Mouse (Mus musculus) kidney, postnatal 25 days (tissue): ENCODE results near the gene Cinp.

Experiments used
- DNase-seq, 2 experiments: peaks; one replicate each; pipeline ENCODE4 v3.0.0; 2021; ENCODE audit warnings: mixed read lengths in 2 of 2

Gene Cinp

DNA sequence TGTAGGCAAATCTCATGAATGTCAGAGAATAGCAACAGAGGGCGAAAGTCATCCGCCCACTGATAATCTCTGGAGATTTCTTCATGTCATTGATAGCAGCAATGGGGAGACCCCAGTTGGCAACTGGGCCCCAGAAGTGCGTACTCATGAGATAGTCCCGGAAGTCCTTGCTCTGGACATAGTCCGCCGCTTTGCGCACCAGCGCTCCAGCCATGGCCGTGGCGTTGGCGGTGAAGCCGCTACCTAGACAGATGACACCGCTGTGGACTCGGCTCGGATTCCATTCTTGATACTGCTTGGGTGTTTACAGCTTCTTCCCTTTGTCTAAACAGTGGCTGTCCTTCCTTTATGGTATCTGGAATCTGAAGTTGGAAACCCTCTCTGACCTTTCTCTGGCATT lies 30.3 kb downstream of the Cinp start:
- peak; percentile 31 to 65 for DNase-seq

- no peak for DNase-seq
Observed at GRCm38 (mm10) chr12:110857196-110857595, 31.7 kb downstream of the Cinp start.

DNA sequence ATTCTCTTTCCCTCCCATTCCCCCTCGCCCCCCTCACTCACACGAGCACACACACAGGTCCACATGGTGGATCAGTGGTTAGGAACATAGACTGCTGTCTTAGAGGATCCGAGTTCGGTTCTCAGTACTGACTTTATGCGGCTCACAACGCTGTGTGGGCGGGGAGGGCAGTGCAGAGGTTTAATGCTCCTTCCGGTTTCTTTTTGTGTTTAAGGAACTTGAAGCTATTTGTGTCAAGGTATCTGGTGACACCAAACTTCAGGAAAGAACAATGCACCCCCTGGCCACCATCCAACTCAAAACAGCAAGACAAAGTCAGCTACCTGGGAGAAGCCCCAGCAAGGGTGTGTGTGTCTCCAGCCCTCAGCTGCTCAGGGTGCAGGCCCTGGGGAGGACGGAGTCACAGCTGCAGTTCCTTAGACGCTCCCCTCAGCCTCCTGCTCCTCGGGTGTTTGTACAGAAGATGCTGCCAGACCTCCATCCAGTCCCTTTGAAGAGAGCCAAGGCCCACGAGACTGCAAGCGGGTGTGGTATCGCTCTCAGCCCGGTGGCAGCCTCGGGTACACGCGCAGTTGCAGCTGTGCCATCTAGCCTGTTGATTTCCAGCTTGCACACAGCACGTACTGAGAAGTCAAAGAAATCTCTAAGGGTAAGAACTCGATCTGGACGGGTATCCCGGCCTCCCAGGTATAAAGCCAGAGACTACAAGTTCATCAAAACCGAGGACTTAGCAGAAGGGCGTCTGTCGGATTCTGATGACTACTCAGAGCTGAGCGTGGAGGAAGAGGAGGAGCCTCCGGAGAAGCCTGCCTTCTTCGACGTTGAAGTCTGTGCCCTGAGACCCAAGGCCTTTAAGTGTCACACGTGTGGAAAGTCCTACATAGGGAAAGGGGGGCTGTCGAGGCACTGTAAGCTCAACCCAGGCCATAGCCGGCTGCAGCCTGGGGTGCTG lies 33.9 kb downstream of the Cinp start:
- no peak for DNase-seq

DNA sequence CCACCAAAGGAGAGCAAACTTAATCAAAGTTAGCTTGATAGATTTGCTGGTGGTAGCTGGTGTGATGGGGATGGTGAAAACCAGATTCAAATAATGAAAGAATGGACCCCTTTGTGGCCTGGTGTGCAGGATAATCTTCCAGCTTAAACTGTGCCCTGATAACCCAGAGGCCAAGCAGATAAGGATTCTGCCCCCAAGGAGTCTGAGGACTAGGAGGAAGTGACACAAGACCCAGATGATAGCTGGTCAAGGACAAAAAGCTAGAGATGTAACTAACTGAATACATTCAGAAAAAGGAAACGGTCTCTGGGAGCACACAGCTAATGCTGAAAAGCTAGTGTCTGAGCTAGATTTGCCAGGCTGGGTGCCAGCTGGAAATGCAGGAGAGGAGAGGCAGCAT lies 37.0 kb downstream of the Cinp start:
- DNase-seq, result no peak

DNA sequence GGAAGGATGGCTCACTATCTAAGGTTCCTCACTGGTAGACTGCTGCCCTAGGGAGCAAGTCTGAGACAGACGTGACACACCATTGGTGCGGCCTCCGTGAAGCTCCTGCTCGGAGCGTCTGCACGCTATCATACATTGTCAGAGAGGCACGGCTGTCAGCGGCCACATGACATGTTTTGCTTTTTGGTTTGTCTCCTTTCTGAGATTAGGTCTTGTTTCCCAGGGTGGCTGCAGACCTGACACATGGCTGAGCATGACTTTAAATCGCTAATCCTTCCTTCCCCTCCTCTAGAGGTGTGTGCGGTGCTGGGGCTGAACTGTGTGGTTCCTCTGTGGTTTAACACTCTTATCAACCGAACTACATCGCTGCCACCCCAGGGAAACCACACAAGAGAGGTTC lies 37.5 kb downstream of the Cinp start:
- DNase-seq, result no peak

- DNase-seq, result peak in 1 of 2 experiments; percentile 80
Observed at GRCm38 (mm10) chr12:110850929-110851256, 38.1 kb downstream of the Cinp start.

DNA sequence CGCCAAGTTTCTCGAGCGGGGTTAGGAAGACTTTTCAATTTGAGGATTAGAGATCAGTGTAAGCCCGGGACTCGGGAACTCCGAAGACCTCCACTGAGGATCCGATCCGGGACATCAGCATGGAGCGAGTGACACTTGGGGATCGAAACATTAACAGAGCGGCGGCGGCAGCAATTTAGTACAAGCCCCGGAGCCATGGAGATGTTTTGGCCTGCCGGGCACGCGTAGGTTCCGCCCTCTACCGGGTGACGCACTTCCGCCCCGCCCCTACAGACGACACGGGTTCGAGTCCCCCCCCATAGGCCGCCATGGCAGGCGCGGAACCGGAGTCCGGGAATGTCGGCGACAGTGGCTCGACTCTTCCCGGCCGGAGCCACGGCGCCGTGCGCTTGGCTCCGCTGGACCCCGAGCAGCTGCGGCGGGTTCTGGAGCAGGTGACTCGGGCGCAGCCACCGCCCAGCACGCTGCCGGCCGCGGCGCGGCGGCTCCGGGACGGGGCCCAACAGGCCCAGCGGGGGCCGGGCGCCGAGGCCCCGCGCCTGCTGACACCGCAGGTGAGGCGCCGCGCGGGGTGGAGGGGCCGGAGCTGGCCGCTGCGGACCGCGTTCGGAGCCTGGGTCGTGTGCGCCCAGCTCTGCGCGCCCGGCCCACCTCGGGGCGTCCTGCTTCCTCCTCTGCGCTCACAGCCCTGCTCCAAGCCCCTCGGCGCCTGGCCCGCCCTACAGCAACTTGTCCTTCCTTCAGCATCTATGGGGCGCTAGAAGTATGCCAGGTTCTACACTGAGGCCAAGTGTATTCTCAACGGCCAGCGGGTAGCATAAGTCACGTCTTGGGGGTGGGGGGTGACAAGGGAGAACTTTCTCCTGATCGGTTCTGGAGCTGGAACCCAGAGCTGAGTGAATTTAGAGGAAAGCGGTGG lies 38.7 kb downstream of the Cinp start, which contains the start of gene Zfp839:
Gene Zfp839 (plus strand): TSS at position 244 of the 919 bp plus-strand sequence.
- DNase-seq, result peak; percentile 91 to 93

DNA sequence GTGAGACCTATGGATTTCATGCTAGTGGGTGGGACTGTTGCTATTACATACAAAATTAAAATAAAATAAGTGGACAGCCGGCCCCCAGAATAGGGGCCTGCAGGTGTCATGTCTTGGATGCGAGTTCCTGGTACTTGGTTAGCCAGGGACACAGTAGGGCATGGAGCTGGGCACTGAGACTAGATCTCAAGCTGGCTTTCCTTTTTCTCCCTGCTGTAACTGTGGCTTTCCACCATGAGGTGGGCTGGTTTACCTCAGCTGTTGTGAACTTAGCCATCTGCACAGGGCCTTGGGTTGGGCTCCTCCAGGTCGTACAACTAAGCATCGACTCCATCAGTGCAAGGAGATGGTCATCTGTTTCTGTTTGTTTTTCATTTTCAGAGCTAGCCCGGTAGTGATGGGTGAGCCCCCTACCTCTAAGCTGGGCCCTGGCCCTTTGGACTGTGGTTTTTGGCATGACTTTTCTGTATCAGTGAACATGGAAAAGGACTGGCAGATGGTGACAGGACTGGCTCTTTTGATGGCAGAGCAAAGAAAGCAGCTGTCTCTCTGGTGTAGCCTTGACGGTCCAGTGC lies 42.7 kb downstream of the Cinp start:
- DNase-seq, result no peak

DNA sequence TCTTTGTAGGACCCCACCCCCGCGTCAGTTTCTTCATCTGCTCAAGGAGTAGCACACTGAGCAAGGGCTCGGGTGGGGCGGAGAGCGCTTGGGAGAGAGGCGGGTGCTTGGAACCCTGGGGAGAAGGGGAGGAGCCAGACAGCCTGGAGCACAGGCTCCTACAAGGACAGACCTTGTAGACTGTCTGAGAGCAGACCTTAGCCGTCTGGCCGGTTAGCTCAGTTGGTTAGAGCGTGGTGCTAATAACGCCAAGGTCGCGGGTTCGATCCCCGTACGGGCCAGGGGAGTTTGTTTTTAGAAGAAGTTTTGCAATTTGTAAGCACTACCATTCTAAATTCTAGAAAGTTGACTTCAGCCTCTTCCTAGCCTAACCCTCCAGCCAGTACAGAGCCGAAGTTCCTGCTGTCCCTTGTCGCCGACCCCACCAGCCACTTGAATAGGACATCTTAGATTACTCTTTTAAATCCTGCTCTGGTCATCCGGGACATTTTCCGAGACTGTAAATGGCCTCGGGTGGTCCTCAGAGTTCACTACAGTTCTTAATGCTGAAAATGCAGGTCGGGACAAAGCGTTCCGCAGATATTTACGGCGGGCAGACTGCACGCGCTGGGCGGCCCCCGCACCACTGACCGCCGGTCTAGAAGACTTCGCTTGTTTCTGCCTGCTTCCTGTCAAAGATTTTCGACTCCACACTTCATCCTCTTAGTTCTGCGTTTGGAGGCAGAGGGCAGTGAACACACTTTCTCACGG lies 43.6 kb downstream of the Cinp start:
- peak; percentile 95 to 97 for DNase-seq

- peak; percentile 46 to 54 for DNase-seq
Observed at GRCm38 (mm10) chr12:110844227-110845130, 44.5 kb downstream of the Cinp start.

DNA sequence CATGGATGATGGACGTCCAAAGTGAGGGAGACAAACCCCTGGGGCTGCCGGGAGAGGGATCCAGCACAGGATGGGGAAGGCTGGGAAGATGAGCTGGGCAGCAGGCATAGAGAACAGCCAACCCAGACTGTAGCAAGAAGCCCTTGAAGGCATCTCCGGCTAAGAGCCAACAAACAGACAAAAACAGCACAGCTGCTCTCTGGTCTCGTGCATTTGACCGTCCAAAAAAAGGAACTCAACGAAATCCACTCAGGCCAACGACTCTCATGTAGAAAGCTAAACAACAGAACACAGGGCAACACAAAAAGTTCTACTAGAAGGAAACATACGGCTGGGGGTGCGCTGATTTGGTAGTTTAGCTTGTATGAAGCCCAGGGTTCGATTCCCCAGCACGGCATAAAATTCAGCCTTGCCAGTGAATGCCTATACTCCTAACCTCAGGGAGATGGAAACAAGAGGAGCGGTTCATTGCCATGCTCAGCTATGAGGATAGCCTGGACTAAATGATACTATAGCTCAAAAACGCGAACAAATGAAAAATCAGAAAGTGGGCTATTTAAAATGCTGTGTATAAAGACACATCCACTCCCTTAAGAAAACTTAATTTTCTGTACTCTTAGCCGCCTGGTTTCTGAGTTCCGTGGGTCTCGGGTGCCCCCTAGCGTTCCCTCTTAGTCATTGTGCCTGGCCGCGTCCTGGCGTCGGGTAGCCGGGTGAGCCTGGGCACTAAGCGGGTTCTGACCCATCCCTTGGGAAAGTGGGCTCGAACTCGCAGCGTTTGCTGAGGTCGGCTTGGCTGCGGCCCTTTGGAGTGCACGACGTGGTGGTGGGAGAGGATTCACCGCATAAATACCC lies 45.5 kb downstream of the Cinp start:
- DNase-seq, result peak; percentile 85 to 90

- peak in 1 of 2 experiments; percentile 29 for DNase-seq
Observed at GRCm38 (mm10) chr12:110841731-110842493, 47.0 kb downstream of the Cinp start.

GRCm38 (mm10) chr12:110840348-110841198 lies 48.4 kb downstream of the Cinp start, which contains the start of gene Mok:
Mok (minus strand) TSS chr12:110840939.
- peak; percentile 94 to 96 for DNase-seq

- no peak for DNase-seq
Observed at GRCm38 (mm10) chr12:110837850-110838249, 51.1 kb downstream of the Cinp start.

GRCm38 (mm10) chr12:110837192-110837841 lies 51.6 kb downstream of the Cinp start:
- DNase-seq, result peak; percentile 39 to 77

GRCm38 (mm10) chr12:110836729-110837128 lies 52.2 kb downstream of the Cinp start:
- no peak for DNase-seq

DNA sequence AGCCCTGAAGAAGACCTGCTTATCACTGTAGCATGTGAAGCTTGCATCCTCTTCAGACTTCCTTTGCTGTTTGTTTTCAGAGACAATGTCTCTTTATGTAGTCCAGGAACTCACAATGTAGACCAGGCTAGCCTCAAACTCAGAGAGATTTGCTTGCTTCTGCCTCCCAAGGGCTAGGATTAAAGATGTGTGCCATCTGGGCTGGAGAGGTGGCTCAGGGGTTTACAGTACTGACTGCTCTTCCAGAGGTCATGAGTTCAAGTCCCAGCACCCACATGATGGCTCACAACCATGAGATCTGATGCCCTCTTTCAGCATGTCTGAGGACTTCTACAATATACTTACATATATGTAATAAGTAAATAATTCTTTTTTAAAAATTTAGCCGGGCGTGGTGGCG lies 53.8 kb downstream of the Cinp start:
- no peak for DNase-seq
